Mouse (Mus musculus) CH12.LX (cell line): ENCODE measurements around the gene Cfap54. TPM values are rescaled to one million over a fixed set of nuclear protein-coding genes. Genes with fewer than 3 reads are reported as not detected.

Source experiments
- DNase-seq: peaks from one replicate; pipeline ENCODE4 v3.0.0-alpha.2; 2013; ENCODE audit errors: extremely low read depth
- H3K27ac ChIP-seq: 2 replicates; pipeline ENCODE4 v1.5.1; 2012; ENCODE audit warnings: low read depth, mild to moderate bottlenecking, control low read depth, moderate library complexity; ENCODE audit not compliant: insufficient read depth
- H3K27me3 ChIP-seq: replicated peaks from 2 replicates; pipeline ENCODE3; 2012; ENCODE audit warnings: inconsistent platforms
- H3K36me3 ChIP-seq, 2 experiments: replicated peaks in 1 of 2; 2 replicates each; pipeline versions ENCODE3 to v1.6.1; 2012; ENCODE audit warnings: inconsistent platforms in 1 of 2, low read length in 1 of 2, mild to moderate bottlenecking in 1 of 2, mixed read lengths in 1 of 2, moderate library complexity in 1 of 2; ENCODE audit not compliant: control insufficient read depth in 1 of 2, insufficient read depth in 1 of 2
- H3K4me1 ChIP-seq, 2 experiments: 2 replicates each; pipeline ENCODE4 v1.6.1; 2012; ENCODE audit warnings: inconsistent platforms in 1 of 2, moderate library complexity in 1 of 2; ENCODE audit not compliant: insufficient read depth in 2 of 2, control insufficient read depth in 1 of 2
- H3K4me2 ChIP-seq: 2 replicates; pipeline ENCODE4 v1.6.1; 2012; ENCODE audit warnings: low read depth, mild to moderate bottlenecking, control low read depth; ENCODE audit not compliant: poor library complexity, insufficient read depth, severe bottlenecking
- H3K4me3 ChIP-seq, 3 experiments: fragments of 150-350 bp in 1 of 3; sonication (generic) in 1 of 3; replicated peaks in 1 of 3; 2 replicates each; pipeline versions ENCODE3 to v1.5.1; 2011 to 2012; ENCODE audit warnings: low read depth in 2 of 3, low read length in 2 of 3, mild to moderate bottlenecking in 2 of 3, moderate library complexity in 2 of 3, control low read depth in 1 of 3, improper control_type of control experiment in 1 of 3, inconsistent platforms in 1 of 3, mixed read lengths in 1 of 3; ENCODE audit not compliant: poor library complexity in 1 of 3
- H3K79me2 ChIP-seq: replicated peaks from 2 replicates; pipeline ENCODE4 v1.6.1; 2012; ENCODE audit warnings: mild to moderate bottlenecking, moderate library complexity; ENCODE audit not compliant: control insufficient read depth, poor library complexity, insufficient read depth, severe bottlenecking; ENCODE audit errors: extremely low read depth
- H3K9ac ChIP-seq: 2 replicates; pipeline ENCODE4 v1.6.1; 2012; ENCODE audit warnings: low read depth, mild to moderate bottlenecking, control low read depth, moderate library complexity; ENCODE audit not compliant: insufficient read depth
- H3K9me3 ChIP-seq: replicated peaks from 2 replicates; pipeline ENCODE3; 2012; ENCODE audit warnings: low read length, inconsistent platforms, mixed read lengths
- CTCF ChIP-seq, 2 experiments: IDR thresholded peaks in 1 of 2; conservative IDR thresholded peaks in 1 of 2; 2 replicates each; pipeline ENCODE4 v1.5.1; 2011 to 2012; ENCODE audit warnings: low read depth in 2 of 2, low read length in 2 of 2, improper control_type of control experiment in 1 of 2, inconsistent platforms in 1 of 2, mild to moderate bottlenecking in 1 of 2, moderate library complexity in 1 of 2
- E2F4 ChIP-seq: IDR thresholded peaks from 2 replicates; pipeline ENCODE4 v1.6.1; 2011; ENCODE audit warnings: low read depth, low read length, improper control_type of control experiment; ENCODE audit not compliant: insufficient replicate concordance
- ELF1 ChIP-seq: IDR thresholded peaks from 2 replicates; pipeline ENCODE4 v1.6.1; 2014; ENCODE audit warnings: low read depth, mild to moderate bottlenecking, inconsistent platforms, low read length, improper control_type of control experiment
- ETS1 ChIP-seq: conservative IDR thresholded peaks from 2 replicates; pipeline ENCODE4 v1.6.1; 2012; ENCODE audit warnings: low read depth, mild to moderate bottlenecking, inconsistent platforms, low read length, improper control_type of control experiment, moderate library complexity
- HCFC1 ChIP-seq: IDR thresholded peaks from 2 replicates; pipeline ENCODE4 v1.6.1; 2012; ENCODE audit warnings: low read depth, mild to moderate bottlenecking, inconsistent platforms, low read length, improper control_type of control experiment
- IRF4 ChIP-seq: IDR thresholded peaks from 2 replicates; pipeline ENCODE4 v1.6.1; 2014; ENCODE audit warnings: low read depth, mild to moderate bottlenecking, inconsistent platforms, low read length, improper control_type of control experiment
- JUN ChIP-seq: IDR thresholded peaks from 2 replicates; pipeline ENCODE4 v1.6.1; 2011; ENCODE audit warnings: low read depth, mild to moderate bottlenecking, low read length, improper control_type of control experiment, moderate library complexity; ENCODE audit not compliant: insufficient read depth
- JUND ChIP-seq: conservative IDR thresholded peaks from 2 replicates; pipeline ENCODE4 v1.6.1; 2011; ENCODE audit warnings: low read depth, low read length, improper control_type of control experiment
- MEF2A ChIP-seq: IDR thresholded peaks from 2 replicates; pipeline ENCODE4 v1.6.1; 2014; ENCODE audit warnings: low read depth, mild to moderate bottlenecking, inconsistent platforms, low read length, improper control_type of control experiment, borderline replicate concordance
- MYC ChIP-seq: IDR thresholded peaks from 2 replicates; pipeline ENCODE4 v1.6.1; 2011; ENCODE audit warnings: low read depth, mild to moderate bottlenecking, improper control_type of control experiment, low read length
- POLR2AphosphoS2 ChIP-seq: IDR thresholded peaks from 2 replicates; pipeline ENCODE4 v1.6.1; 2011; ENCODE audit warnings: low read depth, low read length, improper control_type of control experiment
- RAD21 ChIP-seq: IDR thresholded peaks from 2 replicates; pipeline ENCODE4 v1.6.1; 2011; ENCODE audit warnings: low read depth, mild to moderate bottlenecking, low read length, improper control_type of control experiment, moderate library complexity
- SIN3A ChIP-seq: IDR thresholded peaks from 2 replicates; pipeline ENCODE4 v1.6.1; 2012; ENCODE audit warnings: low read length, improper control_type of control experiment, inconsistent platforms
- SMC3 ChIP-seq: IDR thresholded peaks from 2 replicates; pipeline ENCODE4 v1.6.1; 2011; ENCODE audit warnings: low read depth, low read length, improper control_type of control experiment
- TCF12 ChIP-seq: IDR thresholded peaks from 2 replicates; pipeline ENCODE4 v1.6.1; 2014; ENCODE audit warnings: low read depth, mild to moderate bottlenecking, inconsistent platforms, low read length, improper control_type of control experiment
- ZC3H11A ChIP-seq: IDR thresholded peaks from 2 replicates; pipeline ENCODE4 v1.6.1; 2012; ENCODE audit warnings: low read depth, mild to moderate bottlenecking, inconsistent platforms, low read length, improper control_type of control experiment
- ZNF384 ChIP-seq: IDR thresholded peaks from 2 replicates; pipeline ENCODE4 v1.6.1; 2012; ENCODE audit warnings: low read depth, low read length, improper control_type of control experiment, inconsistent platforms
- dilution Hi-C: fragments of 300-500 bp; cut with MboI; formaldehyde crosslinking; loops from 2 replicates; pipeline ENCODE4 v1.14.3; 2020; ENCODE audit warnings: low sequenced_read_pairs; ENCODE audit not compliant: extremely low pct_unique_long_range_greater_than_20kb, extremely low pct_ligation_motif_present
- in situ Hi-C: fragments of 300-500 bp; cut with MboI; formaldehyde crosslinking; loops from 3 replicates; pipeline ENCODE4 v1.14.3; 2019; ENCODE audit warnings: low sequenced_read_pairs, low pct_ligation_motif_present, low pct_unique_long_range_greater_than_20kb, mixed read lengths
- polyA plus RNA-seq: library from polyadenylated mRNA; unstranded; fragments of >175 nt; gene quantifications from 2 replicates; pipeline ENCODE4 v1.2.1, GENCODE M21; 2012; ENCODE audit warnings: low read depth; ENCODE audit not compliant: insufficient read length
- total RNA-seq, 2 experiments: library from RNA; depleted of rRNA; stranded (reverse); fragments of 300-350 nt in 1 of 2; fragments of >200 nt in 1 of 2; gene quantifications; 2 replicates each; pipeline ENCODE4 v1.2.3; 2012 to 2014

Gene Cfap54
- total and polyA plus RNA-seq, 3 experiments: 0.38 to 1.3 (median 1.3) TPM

GRCm38 (mm10) chr10:93053315-93053714 lies 28.1 kb downstream of the Cfap54 start:
- Histone ChIP-seq H3K4me2 (no peak overlapping the region), H3K36me3 (no peaks in the 10 kb centered on the region), H3K27me3 (no peaks in the 10 kb centered on the region), H3K79me2 (no peaks in the 10 kb centered on the region), H3K9me3 (no peaks in the 10 kb centered on the region), H3K9ac (no peak overlapping the region), H3K4me3 (no peak overlapping the region), H3K4me1 (peaks cover 0 to 6% of the 10 kb centered on the region in 2 experiments; a peak in 2 of 4 replicates), H3K27ac (no peak overlapping the region)
- dilution Hi-C loops: no loop called here
- DNase-seq: no peak
- in situ Hi-C loops: loop anchor here (25.0 kb wide), 2 partner anchors 534 to 759 kb away; partner anchors contain the start of gene Snrpf
- TF ChIP-seq POLR2AphosphoS2 (no peak), JUN (no peak), JUND (no peak)

GRCm38 (mm10) chr10:93051016-93051726 lies 30.2 kb downstream of the Cfap54 start:
- Histone ChIP-seq H3K36me3 (no peaks in the 10 kb centered on the region), H3K79me2 (no peaks in the 10 kb centered on the region), H3K4me3 (no peak overlapping the region), H3K27ac (no peak overlapping the region), H3K9me3 (no peaks in the 10 kb centered on the region), H3K4me1 (peaks cover 0 to 6% of the 10 kb centered on the region in 2 experiments; a peak in 2 of 4 replicates), H3K4me2 (peak overlapping the region; percentile 41), H3K27me3 (no peaks in the 10 kb centered on the region), H3K9ac (0 out of 2 replicates have a peak overlapping the region, but pooled peaks have one; percentile 18)
- peak; percentile 88 for DNase-seq
- dilution Hi-C loops: no loop called here
- no peak for TF ChIP-seq ETS1
- TF ChIP-seq TCF12: peak; percentile 49; the same call in 1 of the 2 replicates
- no peak for TF ChIP-seq POLR2AphosphoS2
- peak; percentile 38; the same call in 1 of the 2 replicates for TF ChIP-seq MEF2A
- TF ChIP-seq IRF4: peak; percentile 64; the same call in 1 of the 2 replicates
- no peak for TF ChIP-seq SIN3A
- TF ChIP-seq E2F4: peak; percentile 53; the same call in 1 of the 2 replicates
- peak; percentile 24; the same call in 1 of the 2 replicates for TF ChIP-seq HCFC1
- peak; percentile 72 for TF ChIP-seq ZNF384
- peak; percentile 37 to 92 for TF ChIP-seq CTCF (conservative IDR thresholded peaks at IDR 0.05 in 1 of 2, IDR thresholded peaks at IDR 0.05 in 1 of 2; ENCODE audit: low read depth in 2 of 2, low read length in 2 of 2)
- TF ChIP-seq ELF1: no peak; the same call in 1 of the 2 replicates
- 0 out of 2 replicates have a peak, but pooled peaks have one; percentile 10 for TF ChIP-seq JUN
- TF ChIP-seq RAD21: peak; percentile 99
- peak; percentile 64; the same call in 1 of the 2 replicates for TF ChIP-seq MYC
- TF ChIP-seq JUND: peak; percentile 58
- TF ChIP-seq SMC3: peak; percentile 90
- peak; percentile 78 for TF ChIP-seq ZC3H11A
- in situ Hi-C loops: loop anchor here (25.0 kb wide), 2 partner anchors 536 to 761 kb away; partner anchors contain the start of gene Snrpf
